Comparison of ENCODE assay signal across 7 mouse cellular contexts in genomic region chr11:5181850-5182404, GRCm38 (mm10). TPM values are rescaled to one million over a fixed set of nuclear protein-coding genes. Genes with fewer than 3 reads are reported as not detected.
DNase-seq lines count a peak whose midpoint lies in the region; ATAC-seq lines count a peak whose summit lies in the region.

No protein-coding gene starts in this region.

- H3K4me1 ChIP-seq in forebrain, embryonic 14.5 days (ENCODE audit: control insufficient read depth, insufficient read depth, low read length), result no peaks in the 10 kb centered on the region
- H3K4me1 ChIP-seq in hindbrain, embryonic 14.5 days (replicated peaks; ENCODE audit: control insufficient read depth, insufficient read depth, low read length), result 0 out of 2 replicates have a peak, but pooled peaks cover 11% of the 10 kb centered on the region

- peak; percentile 89 for DNase-seq in NIH3T3 (ENCODE audit: low read depth)
- DNase-seq in c-Kit-negative CD71-positive TER-119-positive erythroid progenitor cells, embryonic 14.5 days (ENCODE audit: low read depth, low spot score), result peak; percentile 26
- peak; percentile 75 for DNase-seq in forebrain, embryonic 14.5 days (ENCODE audit: low spot score)
- DNase-seq in hindbrain, embryonic 14.5 days (ENCODE audit: low spot score), result peak; percentile 81
- peak; percentile 78 to 94 for DNase-seq in layer of hippocampus, postnatal 25 days (ENCODE audit: extremely low spot score in 1 of 2, low spot score in 1 of 2)
- peak; percentile 70 for DNase-seq in spleen, adult 12 weeks (ENCODE audit: low spot score)

- H3K4me2 ChIP-seq in forebrain, embryonic 14.5 days (ENCODE audit: low read length), result no peak overlapping the region
- no peak overlapping the region for H3K4me2 ChIP-seq in hindbrain, embryonic 14.5 days (replicated peaks)

- WGBS in forebrain, embryonic 14.5 days, result 19% methylated on average over 13 of the region's 13 CpGs
- WGBS in hindbrain, embryonic 14.5 days, result 20% methylated on average over 13 of the region's 13 CpGs

- no peak overlapping the region for H3K9ac ChIP-seq in forebrain, embryonic 14.5 days (ENCODE audit: low read length)
- H3K9ac ChIP-seq in hindbrain, embryonic 14.5 days, result no peak overlapping the region

- ATAC-seq in forebrain, embryonic 14.5 days, result peak; percentile 46; the same call in 1 of the 2 replicates
- no peak for ATAC-seq in hindbrain, embryonic 14.5 days (ENCODE audit: low FRiP score)
- ATAC-seq in megakaryocyte, adult 5-6 weeks (ENCODE audit: poor library complexity, severe bottlenecking), result peak; percentile 85

- no peak overlapping the region for H3K27ac ChIP-seq in forebrain, embryonic 14.5 days (ENCODE audit: low read depth, low read length)
- H3K27ac ChIP-seq in hindbrain, embryonic 14.5 days, result no peak overlapping the region

- H3K27me3 ChIP-seq in forebrain, embryonic 14.5 days (replicated peaks; ENCODE audit: control insufficient read depth, insufficient read depth, low read length), result no peaks in the 10 kb centered on the region
- no peaks in the 10 kb centered on the region for H3K27me3 ChIP-seq in hindbrain, embryonic 14.5 days (ENCODE audit: control insufficient read depth, insufficient read depth, low read length)

- no peaks in the 10 kb centered on the region for H3K9me3 ChIP-seq in forebrain, embryonic 14.5 days (replicated peaks; ENCODE audit: control insufficient read depth, low read length)
- no peaks in the 10 kb centered on the region for H3K9me3 ChIP-seq in hindbrain, embryonic 14.5 days (ENCODE audit: control insufficient read depth, low read length)

- H3K4me3 ChIP-seq in forebrain, embryonic 14.5 days (ENCODE audit: low read depth, low read length), result no peak overlapping the region
- no peak overlapping the region for H3K4me3 ChIP-seq in hindbrain, embryonic 14.5 days (replicated peaks; ENCODE audit: low read length)

- no peaks in the 10 kb centered on the region for H3K36me3 ChIP-seq in forebrain, embryonic 14.5 days (ENCODE audit: control insufficient read depth, insufficient read depth, low read length)
- no peaks in the 10 kb centered on the region for H3K36me3 ChIP-seq in hindbrain, embryonic 14.5 days (replicated peaks; ENCODE audit: control insufficient read depth, insufficient read depth)

RNA-seq across cellular contexts. Expression of gene Emid1, which starts 29.9 kb away (rescaled TPM):
- polyA plus RNA-seq in forebrain, embryonic 14.5 days (2014; fragmentation: Nextera tagmentation; extraction: Ambion mirVana), result 13.0 and 15.1 TPM in 2 replicates
- 14.7 and 17.8 TPM in 2 replicates for polyA plus RNA-seq in hindbrain, embryonic 14.5 days (2014; fragmentation: Nextera tagmentation; extraction: Ambion mirVana)
- total RNA-seq in layer of hippocampus, postnatal 25 days (2021), result 10 to 100 TPM in 1 of 2 experiments, 1 to 10 TPM in 1; 8.8 to 10.6 TPM
- total RNA-seq in megakaryocyte, adult 5-6 weeks (2015), result 0.85 and 2.7 TPM in 2 replicates
- total RNA-seq in megakaryocyte, adult 5-6 weeks (2017), result 1.6 and 1.7 TPM in 2 replicates

Comparison
In these comparisons a context has a peak if more than half of its experiments do, and no peak if none do; other contexts are left out.
1. DNase-seq: peak in every context shown above with its lines; median percentile 89 in NIH3T3; 86 in layer of hippocampus, postnatal 25 days; 81 in hindbrain, embryonic 14.5 days; 75 in forebrain, embryonic 14.5 days; 70 in spleen, adult 12 weeks; 26 in c-Kit-negative CD71-positive TER-119-positive erythroid progenitor cells, embryonic 14.5 days.